Mouse (Mus musculus) layer of hippocampus, postnatal 36 days (tissue): ENCODE measurements around the gene 4930442H23Rik. TPM values are rescaled to one million over a fixed set of nuclear protein-coding genes. Genes with fewer than 3 reads are reported as not detected.

ENCODE experiments used
- DNase-seq, 2 experiments: peaks; one replicate each; pipeline ENCODE4 v3.0.0; 2022
- total RNA-seq, 2 experiments: library from RNA; stranded (reverse); gene quantifications; 2 replicates each; pipeline ENCODE4 v1.2.3; 2021

4930442H23Rik gene
- total RNA-seq, 2 experiments from 2014 or later: not detected

DNA sequence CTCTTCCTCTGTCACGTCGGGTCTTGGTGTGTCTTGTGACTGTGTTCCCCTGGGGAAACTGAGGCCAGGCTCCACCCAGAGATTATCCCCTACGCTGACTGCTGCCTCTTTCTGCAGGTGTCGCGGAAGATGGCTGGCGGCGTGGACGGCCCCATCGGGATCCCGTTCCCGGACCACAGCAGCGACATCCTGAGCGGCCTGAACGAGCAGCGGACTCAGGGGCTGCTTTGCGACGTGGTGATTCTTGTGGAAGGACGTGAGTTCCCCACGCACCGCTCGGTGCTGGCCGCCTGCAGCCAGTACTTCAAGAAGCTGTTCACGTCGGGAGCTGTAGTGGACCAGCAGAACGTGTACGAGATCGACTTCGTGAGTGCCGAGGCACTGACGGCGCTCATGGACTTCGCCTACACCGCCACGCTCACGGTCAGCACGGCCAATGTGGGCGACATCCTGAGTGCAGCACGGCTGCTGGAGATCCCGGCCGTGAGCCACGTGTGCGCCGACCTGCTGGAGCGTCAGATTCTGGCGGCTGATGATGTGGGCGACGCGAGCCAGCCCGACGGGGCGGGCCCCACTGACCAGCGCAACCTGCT, 39.7 kb downstream of the 4930442H23Rik start:
- no peak for DNase-seq

DNA sequence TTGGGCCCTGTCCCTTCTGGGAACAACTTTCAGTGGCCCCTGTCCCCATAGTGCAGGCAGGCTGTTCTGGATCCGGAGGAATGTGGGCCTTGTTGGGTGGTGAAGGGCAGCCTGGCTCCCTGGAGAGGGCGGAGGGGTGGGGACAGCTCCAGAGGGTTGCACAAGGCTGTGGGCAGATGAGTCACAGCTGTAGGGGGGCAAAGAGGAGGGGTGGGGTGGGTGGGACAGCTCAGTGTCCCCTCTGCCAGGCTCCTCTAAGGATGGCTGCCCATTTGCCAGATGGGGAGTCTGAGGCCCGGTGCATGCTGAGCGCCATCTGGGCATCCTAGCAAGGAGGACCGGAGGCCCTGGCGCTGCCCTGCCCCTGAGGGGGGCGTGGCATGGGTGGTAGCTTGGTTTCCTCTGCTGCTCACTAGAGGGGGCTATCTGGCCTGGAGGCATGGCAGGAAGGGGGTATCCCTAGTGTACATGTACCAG, 40.5 kb downstream of the 4930442H23Rik start:
- DNase-seq: no peak

DNA sequence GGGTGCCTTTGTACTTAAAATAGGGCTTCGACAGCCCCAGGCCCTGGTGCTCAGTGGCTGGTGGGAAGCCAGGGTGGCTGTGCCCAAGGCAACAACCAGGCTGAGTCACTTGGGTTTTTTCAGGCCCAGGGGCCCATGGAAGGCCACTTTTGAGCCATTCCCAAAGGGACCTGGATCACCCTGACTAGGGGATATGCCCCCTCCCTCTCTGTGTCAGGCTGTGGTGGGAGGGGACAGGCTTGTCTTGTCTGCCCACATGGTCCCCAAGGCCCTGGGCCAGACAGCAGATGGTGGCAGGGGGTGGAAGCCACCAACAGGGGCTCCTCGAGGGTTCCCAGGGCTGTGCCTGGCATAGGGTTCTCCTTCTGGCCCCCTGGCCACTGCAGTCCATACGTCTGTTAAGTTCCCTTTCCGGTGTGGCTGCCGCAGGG, 41.1 kb downstream of the 4930442H23Rik start:
- DNase-seq: no peak

DNA sequence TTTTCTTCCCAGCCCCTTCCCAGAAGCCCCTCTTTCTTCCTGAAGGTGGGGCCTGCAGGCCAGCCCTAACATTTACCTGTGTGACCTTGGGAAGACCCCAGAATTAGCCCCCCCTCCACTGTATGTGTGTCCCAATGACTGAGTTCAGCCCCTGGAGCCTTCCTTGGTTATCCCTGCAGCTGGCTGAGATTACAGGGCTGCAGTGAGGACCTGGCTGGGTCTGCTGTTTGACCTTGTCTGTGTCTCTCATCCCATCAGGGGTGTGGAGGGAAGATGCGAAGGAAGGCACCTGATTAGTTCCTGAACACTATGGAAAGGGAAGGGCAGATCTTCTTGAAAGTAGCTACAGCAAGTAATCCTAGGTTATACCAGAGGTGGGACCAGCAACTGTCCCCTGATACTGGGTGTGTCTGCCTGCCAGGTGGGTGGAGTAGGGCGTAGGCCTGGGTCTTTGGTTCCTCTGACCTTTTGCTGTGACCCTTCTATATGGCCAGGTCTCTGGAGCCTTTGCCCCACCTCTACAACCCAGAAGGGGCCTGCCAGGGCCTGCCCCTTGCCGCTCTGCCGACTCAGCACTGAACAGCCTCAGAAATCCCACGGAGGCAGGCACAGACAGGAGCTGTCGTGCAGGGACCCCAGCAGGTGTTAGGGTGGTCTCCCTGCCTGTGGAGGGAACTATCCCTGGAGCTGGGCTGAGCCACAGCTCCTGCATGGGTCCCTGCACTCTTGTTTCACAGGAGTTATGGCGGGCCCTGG, 42.0 kb downstream of the 4930442H23Rik start:
- no peak for DNase-seq

DNA sequence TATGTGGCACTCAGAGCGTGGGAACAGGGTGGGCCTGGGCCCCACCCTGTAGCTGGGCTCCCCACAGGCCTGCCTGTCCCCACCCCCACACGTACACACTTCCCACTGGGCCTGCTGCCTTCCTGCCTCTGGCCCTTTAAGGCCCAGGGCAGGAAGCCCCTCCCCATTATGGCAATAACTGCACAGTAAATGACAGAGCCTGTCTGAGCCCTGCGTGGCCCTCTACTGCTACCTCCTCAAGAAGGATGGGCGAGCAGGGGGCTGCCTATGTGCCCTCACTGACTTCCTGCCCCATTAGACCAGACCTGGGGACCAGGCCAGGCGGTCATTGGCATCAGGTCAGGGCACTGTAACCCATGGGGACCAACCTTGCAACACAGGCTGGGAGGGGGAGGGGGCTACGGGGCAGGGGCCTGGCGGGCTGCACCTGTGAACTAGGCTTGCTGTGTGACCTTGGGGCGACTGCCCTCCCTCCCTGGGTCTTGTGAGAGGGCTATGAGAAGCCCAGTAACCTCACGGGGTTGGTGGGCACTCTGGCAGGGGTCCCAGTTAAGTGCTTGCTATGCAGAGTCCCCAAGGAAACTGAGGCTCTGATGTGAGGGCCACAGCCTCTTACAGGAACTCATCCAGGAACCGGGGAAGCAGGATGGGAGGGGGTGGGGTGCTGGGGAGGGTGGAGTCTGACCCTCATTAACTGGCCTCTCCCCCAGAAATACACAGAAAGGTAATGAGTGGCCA, 42.8 kb downstream of the 4930442H23Rik start:
- DNase-seq: no peak

DNA sequence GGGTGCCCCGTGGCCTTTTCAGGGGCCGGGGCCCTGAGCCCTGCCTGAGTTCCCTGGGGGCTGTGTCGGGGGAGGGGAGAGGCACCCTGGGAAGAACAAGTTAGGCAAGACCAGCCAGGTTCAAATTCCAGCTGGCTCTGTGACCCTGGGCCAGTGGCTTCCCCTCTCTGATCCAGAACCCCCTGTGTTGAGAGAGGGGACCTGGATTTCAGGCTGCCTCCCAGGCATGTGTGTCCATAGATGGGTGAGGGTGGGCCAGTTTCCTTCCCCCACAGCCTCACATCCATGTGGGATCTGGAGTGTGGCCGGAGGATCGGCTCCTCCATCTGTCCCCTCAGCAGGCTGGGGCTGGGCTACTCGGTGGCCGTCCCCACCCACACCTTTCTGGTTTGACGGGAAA, 43.6 kb downstream of the 4930442H23Rik start:
- DNase-seq: no peak

DNA sequence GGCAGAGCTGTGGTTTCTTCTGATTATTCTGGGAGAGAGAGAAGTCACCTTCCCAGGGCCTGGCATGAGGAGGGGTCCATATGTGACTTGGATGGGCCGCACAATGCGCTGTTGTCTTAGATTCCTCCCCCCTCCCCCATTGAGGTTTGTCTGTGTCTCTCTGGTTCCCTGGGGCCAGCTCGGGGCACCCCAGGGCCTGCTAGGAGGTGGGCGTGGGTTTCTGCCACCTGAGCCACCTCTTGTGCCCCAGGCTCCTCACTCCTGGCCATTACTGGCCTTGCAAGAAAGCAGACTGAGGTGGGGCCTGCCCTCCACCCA, 44.2 kb downstream of the 4930442H23Rik start:
- DNase-seq: no peak

DNA sequence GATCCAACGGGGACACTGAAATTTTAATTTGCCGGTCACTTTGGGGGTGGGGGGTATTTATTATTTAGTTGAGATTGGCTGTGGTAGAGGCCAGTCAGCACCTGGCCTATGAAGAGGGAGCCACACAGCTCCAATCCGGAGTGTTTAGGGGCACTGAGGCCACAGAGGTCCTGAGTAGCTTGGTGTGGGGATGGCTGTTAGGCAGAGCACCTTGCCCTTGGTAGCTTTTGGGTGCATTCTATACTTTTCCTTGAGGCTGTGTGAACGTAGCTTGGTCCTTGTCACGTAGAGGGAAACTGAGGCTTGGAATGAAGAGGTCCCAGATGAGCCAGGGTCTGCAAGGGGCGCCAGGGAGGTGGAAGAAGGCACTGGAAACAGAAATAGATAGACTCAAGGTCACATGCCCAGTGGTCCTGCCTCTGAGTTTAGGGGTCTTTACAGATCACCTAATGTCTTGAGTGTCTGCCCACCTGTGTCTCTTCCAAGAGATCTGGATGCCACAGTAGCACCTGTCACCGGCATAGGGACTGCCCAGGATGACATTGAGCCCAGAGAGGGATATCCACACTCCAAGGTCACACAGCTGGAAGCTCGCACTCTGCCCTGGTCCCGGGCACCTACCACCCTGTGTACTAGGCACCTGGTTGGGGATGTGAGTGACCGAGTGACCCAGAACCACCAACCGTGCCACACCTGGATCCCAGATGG, 44.7 kb downstream of the 4930442H23Rik start:
- DNase-seq: no peak

DNA sequence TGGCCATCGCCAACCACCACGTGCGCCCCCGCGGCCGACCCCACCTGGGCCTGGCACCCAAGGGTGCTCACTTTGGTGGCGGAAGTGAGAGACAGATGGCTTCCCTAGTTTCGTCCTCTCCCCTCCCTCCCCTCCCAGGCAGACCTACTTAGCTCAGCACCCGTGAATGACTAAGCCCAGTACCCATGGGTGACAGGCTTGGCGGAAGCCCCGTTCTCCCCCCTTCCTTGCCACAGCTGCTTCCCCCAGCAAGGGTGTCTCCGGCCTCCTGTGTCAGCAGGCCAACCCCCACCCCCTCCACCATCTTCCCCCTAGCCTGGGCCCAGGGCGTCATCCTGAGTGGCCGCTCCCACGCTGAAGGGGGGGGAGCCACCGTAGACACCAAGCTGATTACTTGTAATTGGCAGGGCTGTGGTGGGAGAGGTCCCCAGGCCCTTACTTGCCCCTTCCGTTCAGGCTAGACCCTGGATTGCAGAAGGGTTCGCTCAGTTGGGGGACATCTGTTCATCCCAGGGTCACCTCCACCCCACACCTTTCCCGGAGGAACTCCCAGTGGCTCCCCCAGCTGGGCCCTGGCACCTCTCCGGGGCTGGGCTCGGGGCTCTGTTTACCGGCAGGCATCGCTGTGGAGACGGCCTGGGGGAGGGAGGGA, 45.4 kb downstream of the 4930442H23Rik start:
- DNase-seq: no peak

DNA sequence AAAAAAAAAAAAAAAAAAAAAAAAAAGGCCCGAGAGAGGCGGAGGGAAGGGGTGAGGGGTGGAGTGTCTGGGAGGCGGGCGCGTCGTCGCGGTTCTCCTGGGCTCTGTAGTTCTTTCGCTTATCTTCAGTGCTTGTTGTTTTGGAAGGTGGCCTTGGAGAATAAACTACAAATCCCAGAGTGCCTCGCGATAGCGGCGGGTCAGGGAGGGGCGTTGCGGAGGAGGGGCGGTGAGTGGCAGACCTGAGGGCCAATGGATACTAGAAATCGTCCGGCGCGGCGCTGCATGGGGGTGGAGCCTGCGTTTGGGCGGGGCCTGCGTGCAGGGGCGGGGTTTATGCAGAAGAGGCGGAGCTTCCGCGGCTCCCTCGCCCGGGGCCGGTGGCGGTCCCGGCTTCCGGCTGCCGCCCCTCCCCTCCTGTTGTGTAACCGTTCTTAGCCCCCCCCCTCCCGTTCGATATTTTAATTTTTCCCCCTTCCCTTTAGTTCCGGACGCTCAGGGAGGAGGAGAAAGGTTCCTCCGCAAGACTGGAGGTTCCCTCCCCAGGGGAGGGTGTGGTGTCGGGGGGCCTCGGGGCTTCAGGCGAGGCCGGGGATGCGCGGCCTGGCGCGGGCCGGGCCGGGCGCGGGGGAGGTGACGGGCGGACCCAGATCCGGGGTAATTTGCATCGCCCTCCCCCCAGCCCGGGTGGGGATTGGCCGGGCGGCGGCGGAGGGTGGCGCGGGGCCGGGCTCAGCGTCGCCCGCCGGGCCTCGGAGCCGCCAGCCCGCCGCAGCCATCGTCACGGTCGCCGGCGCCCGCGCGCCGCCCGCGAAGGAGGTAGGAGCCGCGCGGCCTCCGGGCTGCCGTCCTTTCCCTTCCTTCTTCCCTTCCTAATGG, 46.2 kb downstream of the 4930442H23Rik start:
- DNase-seq: peak; percentile 100

DNA sequence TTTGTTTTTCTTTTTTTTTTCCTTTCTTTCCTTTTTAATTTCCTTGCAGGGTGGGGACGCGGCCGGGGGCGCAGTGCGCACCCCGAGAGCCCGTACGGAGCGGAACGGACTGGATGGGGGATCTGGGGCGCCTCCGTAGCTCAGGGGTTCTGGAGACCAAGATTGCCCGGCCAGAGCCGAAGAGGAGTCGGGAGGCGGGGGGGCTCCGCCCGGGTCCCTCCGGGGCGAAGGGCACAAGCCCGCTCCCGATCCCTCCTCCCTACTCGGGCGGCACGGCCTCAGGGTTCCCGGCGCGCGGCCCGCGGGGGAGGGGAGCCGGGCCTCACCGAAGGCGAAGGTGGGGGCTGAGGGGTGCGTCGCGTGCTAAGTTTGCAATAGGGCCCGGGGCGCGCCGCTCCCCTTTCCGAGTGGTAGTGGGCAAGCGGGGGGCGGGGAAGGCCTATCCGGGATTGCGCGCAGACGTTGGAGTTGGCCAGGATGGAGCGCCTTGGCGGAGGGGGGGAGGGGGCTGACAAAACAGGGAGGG, 46.9 kb downstream of the 4930442H23Rik start:
- DNase-seq: peak; percentile 79 to 83

DNA sequence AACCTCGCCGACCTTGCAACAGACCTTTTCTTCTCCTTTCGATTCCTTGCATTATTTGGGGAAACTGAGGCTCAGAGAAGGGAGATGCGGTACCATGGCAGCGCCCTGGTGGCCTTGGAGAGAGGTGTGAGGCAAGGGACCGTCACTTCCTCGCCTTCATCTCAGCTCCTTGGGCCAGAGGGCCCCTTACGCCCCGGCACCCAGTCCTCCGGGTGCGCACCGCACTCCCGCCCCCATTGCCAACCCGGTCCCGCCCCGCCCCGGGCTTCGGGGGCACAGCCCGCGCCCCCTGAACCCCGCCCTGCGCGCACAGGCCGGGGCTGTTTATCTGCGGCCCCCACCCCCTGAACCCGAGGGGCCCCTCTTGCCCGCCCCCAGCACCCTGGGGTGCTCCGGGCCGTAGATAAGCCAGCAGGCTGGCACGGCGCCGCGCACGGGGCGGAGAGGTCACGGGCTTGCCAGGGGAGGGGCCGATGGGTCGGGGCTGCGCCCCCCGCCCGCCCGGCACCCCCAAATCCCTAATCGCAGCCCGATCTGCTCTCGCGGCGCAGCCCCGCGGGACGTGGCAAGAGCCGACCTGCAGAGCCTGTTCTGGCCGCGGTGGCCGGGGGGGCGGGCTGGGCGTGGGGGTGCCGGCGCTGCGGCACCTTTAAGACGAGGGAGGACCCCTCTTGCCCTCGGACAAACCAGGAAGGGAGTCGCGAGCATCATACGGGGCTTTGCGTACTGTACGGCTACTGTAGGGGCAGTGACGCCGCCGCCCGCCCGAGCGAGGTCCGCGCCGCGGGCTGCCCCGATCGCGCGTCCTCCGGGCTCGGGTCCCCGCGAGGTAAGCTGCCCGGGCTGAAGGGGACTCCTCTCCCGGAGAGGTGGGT, 47.6 kb downstream of the 4930442H23Rik start:
- peak in 1 of 2 experiments; percentile 68 for DNase-seq

DNA sequence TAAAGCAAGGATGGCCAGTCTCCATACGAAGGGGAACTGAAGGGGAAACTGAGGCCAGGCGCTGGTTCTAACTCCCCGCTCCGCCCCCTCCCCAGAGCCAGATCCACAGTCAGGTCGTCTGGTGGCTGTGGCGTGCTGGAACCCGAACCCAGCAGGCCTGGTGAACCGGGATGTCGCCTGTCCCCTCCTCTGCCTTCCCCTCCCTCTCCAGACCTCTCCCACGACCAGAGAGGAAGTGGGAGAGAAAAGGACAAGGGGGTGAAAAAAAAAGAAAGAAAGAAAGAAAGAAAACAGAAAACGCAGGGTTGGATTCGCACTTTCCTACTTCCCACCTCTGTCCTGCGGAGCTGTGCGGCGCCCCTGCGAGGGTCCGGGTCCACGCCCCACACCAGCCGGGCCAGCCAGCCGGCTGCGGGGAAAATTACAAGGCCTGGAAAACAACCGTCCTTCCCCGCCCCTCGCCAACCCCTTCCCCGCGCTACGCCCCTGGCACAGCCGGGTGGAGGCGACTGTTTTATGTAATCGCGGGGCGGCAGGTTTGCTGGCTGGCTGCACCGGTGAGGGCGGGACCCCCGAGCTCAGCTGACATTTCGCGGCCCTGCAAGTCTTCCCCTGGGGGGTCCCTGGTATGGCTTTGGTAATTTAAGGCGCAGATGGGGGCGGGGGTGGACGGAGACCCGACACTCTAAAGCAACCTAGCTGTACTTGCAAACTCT, 48.5 kb downstream of the 4930442H23Rik start, which contains the start of gene Zbtb7a:
Gene Zbtb7a (plus strand): TSS at position 255 of the 716 bp plus-strand sequence.
- peak; percentile 59 to 60 for DNase-seq

DNA sequence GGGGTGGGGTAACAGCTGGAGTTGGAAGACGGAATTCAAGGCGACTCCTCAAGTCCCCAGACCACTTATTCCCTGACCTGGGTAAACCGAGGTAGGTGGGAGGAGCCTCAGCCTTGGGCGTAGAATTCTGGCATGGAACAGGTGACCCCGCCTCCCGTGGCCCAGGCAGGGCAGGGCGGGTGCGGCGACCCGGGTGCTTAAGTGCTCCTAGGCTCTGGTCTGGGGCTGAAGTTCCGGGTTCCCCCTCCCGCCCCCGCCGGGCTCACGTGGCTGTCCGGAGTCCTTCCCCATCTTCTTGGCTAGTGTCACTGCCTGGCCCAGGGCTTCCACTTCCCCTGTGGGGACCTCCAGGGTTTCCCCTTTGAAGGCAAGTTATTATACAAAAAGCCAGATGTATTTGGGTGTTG, 49.5 kb downstream of the 4930442H23Rik start:
- no peak for DNase-seq

Other genes starting within 250 kb of the 4930442H23Rik start
- gene Gng7, start 168.9 kb downstream of the 4930442H23Rik start, total RNA-seq: 100 to 1,000 TPM; 161 to 175 TPM
- gene Diras1, start 158.2 kb downstream of the 4930442H23Rik start, total RNA-seq: 10 to 100 TPM; 96.5 to 98.1 TPM
- 10 to 100 TPM; 69.6 to 71.4 TPM for gene Slc39a3, start 146.4 kb downstream of the 4930442H23Rik start, total RNA-seq
- 100 to 1,000 TPM; 174 to 175 TPM for gene Sgta, start 123.7 kb downstream of the 4930442H23Rik start, total RNA-seq
- gene Thop1, start 113.8 kb downstream of the 4930442H23Rik start, total RNA-seq: 10 to 100 TPM; 48.9 to 55.3 TPM
- under 1 TPM; 0.52 to 0.71 TPM for gene Creb3l3, start 85.0 kb downstream of the 4930442H23Rik start, total RNA-seq
- gene Map2k2, start 77.9 kb downstream of the 4930442H23Rik start, total RNA-seq: 100 to 1,000 TPM; 132 to 141 TPM
- 100 to 1,000 TPM; 109 to 116 TPM for gene Zbtb7a, start 48.6 kb downstream of the 4930442H23Rik start, total RNA-seq
- gene Pias4, start 15.9 kb downstream of the 4930442H23Rik start, total RNA-seq: 10 to 100 TPM; 26.2 to 29.8 TPM
- gene Eef2, start 7.2 kb downstream of the 4930442H23Rik start, total RNA-seq: 100 to 1,000 TPM; 868 to 892 TPM
- 10 to 100 TPM; 65.6 to 77.8 TPM for gene Dapk3, start 844 bp downstream of the 4930442H23Rik start, total RNA-seq
- under 1 TPM; 0.20 to 0.25 TPM for gene Nmrk2, start 18.2 kb upstream of the 4930442H23Rik start, total RNA-seq
- 100 to 1,000 TPM; 150 TPM for gene Atcay, start 47.0 kb upstream of the 4930442H23Rik start, total RNA-seq
- 10 to 100 TPM; 65.7 to 70.0 TPM for gene Zfr2, start 49.3 kb upstream of the 4930442H23Rik start, total RNA-seq
- 100 to 1,000 TPM; 227 to 236 TPM for gene Matk, start 69.1 kb upstream of the 4930442H23Rik start, total RNA-seq
- gene Mrpl54, start 83.1 kb upstream of the 4930442H23Rik start, total RNA-seq: 10 to 100 TPM; 32.3 to 36.0 TPM
- 10 to 100 TPM; 39.3 to 56.0 TPM for gene Apba3, start 83.1 kb upstream of the 4930442H23Rik start, total RNA-seq
- 1 to 10 TPM in 1 of 2 experiments, under 1 TPM in 1; 0.65 to 1.7 TPM for gene Tjp3, start 107.7 kb upstream of the 4930442H23Rik start, total RNA-seq
- 100 to 1,000 TPM; 301 to 304 TPM for gene Pip5k1c, start 109.1 kb upstream of the 4930442H23Rik start, total RNA-seq
- 10 to 100 TPM; 28.9 to 30.1 TPM for gene Cactin, start 137.3 kb upstream of the 4930442H23Rik start, total RNA-seq
- gene Tbxa2r, start 144.9 kb upstream of the 4930442H23Rik start, total RNA-seq: 1 to 10 TPM in 1 of 2 experiments, under 1 TPM in 1; 0.91 to 1.1 TPM
- 1 to 10 TPM; 1.7 to 1.9 TPM for gene Gipc3, start 159.4 kb upstream of the 4930442H23Rik start, total RNA-seq
- gene Hmg20b, start 166.6 kb upstream of the 4930442H23Rik start, total RNA-seq: 10 to 100 TPM; 27.6 to 35.0 TPM
- 10 to 100 TPM; 43.5 to 48.4 TPM for gene Mfsd12, start 173.6 kb upstream of the 4930442H23Rik start, total RNA-seq
- gene 4930404N11Rik, start 182.0 kb upstream of the 4930442H23Rik start, total RNA-seq: 1 to 10 TPM; 1.6 to 1.9 TPM
- gene Fzr1, start 194.7 kb upstream of the 4930442H23Rik start, total RNA-seq: 10 to 100 TPM; 61.5 to 68.9 TPM
- gene Dohh, start 200.6 kb upstream of the 4930442H23Rik start, total RNA-seq: 10 to 100 TPM; 72.5 to 76.9 TPM
- 1 to 10 TPM; 4.0 to 6.6 TPM for gene Gm48551, start 200.6 kb upstream of the 4930442H23Rik start, total RNA-seq
- gene Gm48552, start 205.2 kb upstream of the 4930442H23Rik start, total RNA-seq: 1 to 10 TPM; 4.5 to 7.1 TPM
- 1 to 10 TPM; 1.6 to 1.7 TPM for gene Smim24, start 209.2 kb upstream of the 4930442H23Rik start, total RNA-seq